Mouse (Mus musculus) heart, postnatal 0 days (tissue): ENCODE measurements around the gene Cep89.

ENCODE experiments used
- CTCF ChIP-seq: IDR thresholded peaks from 2 replicates; pipeline ENCODE4 v1.5.1; 2016; ENCODE audit warnings: antibody characterized with exemption, control low read depth, low read depth
- EP300 ChIP-seq: IDR thresholded peaks from 2 replicates; pipeline ENCODE4 v1.6.1; 2016; ENCODE audit warnings: antibody characterized with exemption, low read depth

- TF ChIP-seq EP300 (no peak), CTCF (no peak)
These were observed 16.5 kb upstream of the Cep89 start for GRCm38 (mm10) chr7:35380351-35380750.
